Mouse (Mus musculus): ENCODE results near the gene Hps1.

DNA sequence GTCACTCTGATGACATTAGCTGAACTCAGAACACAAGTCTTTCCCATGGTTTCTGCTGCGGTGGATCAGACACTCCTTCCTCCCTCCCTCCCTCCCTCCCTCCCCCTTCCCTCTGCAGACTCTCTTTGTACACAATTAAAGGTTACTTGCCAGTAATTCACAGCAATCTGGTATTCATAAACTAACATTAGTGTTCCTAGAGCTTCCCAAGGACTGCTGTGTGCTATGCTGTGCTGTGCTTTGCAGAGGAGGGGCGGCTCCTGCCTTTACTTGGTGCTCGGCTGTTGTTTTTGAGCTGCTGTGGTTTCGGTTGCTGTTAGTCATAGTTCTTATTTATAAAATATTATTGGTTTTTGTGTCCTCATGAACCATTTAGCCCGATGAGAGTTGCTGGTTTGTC lies 62.1 kb downstream of the Hps1 start:
- no peak for TF ChIP-seq CTCF (IDR thresholded peaks at IDR 0.05; ENCODE audit: control insufficient read depth, insufficient read depth, insufficient replicate concordance, low read depth, low read length)
- TF ChIP-seq POLR2A (IDR thresholded peaks at IDR 0.05; ENCODE audit: control insufficient read depth, low read depth, low read length) = no peak
